Mouse (Mus musculus): Measurements from ENCODE around the gene Smarcb1. TPM values are rescaled to one million over a fixed set of nuclear protein-coding genes. Genes with fewer than 3 reads are reported as not detected.

The Smarcb1 gene
- total and polyA plus RNA-seq, 3 experiments: 76.2 to 96.0 (median 94.9) TPM

GRCm38 (mm10) chr10:75894601-75895000 is 26.8 kb downstream of the Smarcb1 start:
- H3K27me3 ChIP-seq (replicated peaks): no peaks in the 10 kb centered on the region
- H3K4me2 ChIP-seq (ENCODE audit: insufficient read depth, low read depth, poor library complexity, severe bottlenecking): peak overlapping the region; percentile 76
- no peaks in the 10 kb centered on the region for H3K79me2 ChIP-seq (replicated peaks; ENCODE audit: control insufficient read depth, extremely low read depth, insufficient read depth, poor library complexity, severe bottlenecking)
- H3K9ac ChIP-seq (ENCODE audit: insufficient read depth, low read depth): peak overlapping the region; percentile 51
- DNase-seq (ENCODE audit: extremely low read depth): peak; percentile 74
- H3K27ac ChIP-seq (ENCODE audit: insufficient read depth, low read depth): peak overlapping the region; percentile 99
- in situ Hi-C loops (cut with MboI; ENCODE audit: low pct_ligation_motif_present, low pct_unique_long_range_greater_than_20kb, low sequenced_read_pairs): no loop called here
- no peaks in the 10 kb centered on the region for H3K9me3 ChIP-seq (replicated peaks; ENCODE audit: low read length)
- peaks cover 7 to 56% of the 10 kb centered on the region in 2 experiments for H3K36me3 ChIP-seq (replicated peaks in 1 of 2; ENCODE audit: control insufficient read depth in 1 of 2, insufficient read depth in 1 of 2, low read length in 1 of 2)
- peaks cover 33 to 72% of the 10 kb centered on the region in 2 experiments for H3K4me1 ChIP-seq (ENCODE audit: control insufficient read depth in 1 of 2, insufficient read depth in 2 of 2)
- H3K4me3 ChIP-seq (replicated peaks in 1 of 3; ENCODE audit: low read depth in 2 of 3, low read length in 2 of 3, poor library complexity in 1 of 3): peak overlapping the region; percentile 46 to 55 (median 47)
- TF ChIP-seq MAX (IDR thresholded peaks at IDR 0.05; ENCODE audit: low read length): no peak
- peak; percentile 47; the same call in 1 of the 2 replicates for TF ChIP-seq ZMIZ1 (IDR thresholded peaks at IDR 0.05; ENCODE audit: low read depth, low read length)
- no peak for TF ChIP-seq PAX5 (IDR thresholded peaks at IDR 0.05; ENCODE audit: low read length)
- no peak for TF ChIP-seq E2F4 (IDR thresholded peaks at IDR 0.05; ENCODE audit: insufficient replicate concordance, low read depth, low read length)
- TF ChIP-seq IRF4 (IDR thresholded peaks at IDR 0.05; ENCODE audit: low read depth, low read length): peak; percentile 52; the same call in 1 of the 2 replicates
- no peak for TF ChIP-seq KAT2A (IDR thresholded peaks at IDR 0.05; ENCODE audit: insufficient replicate concordance, low read length)
- TF ChIP-seq POLR2AphosphoS2 (IDR thresholded peaks at IDR 0.05; ENCODE audit: low read depth, low read length): no peak
- TF ChIP-seq GABPA (IDR thresholded peaks at IDR 0.05; ENCODE audit: insufficient replicate concordance, low read depth, low read length): no peak
- 0 out of 2 replicates have a peak, but pooled peaks have one; percentile 59 for TF ChIP-seq MAZ (IDR thresholded peaks at IDR 0.05; ENCODE audit: low read depth, low read length)
- no peak for TF ChIP-seq UBTF (IDR thresholded peaks at IDR 0.05; ENCODE audit: low read depth, low read length)
- TF ChIP-seq BHLHE40 (IDR thresholded peaks at IDR 0.05; ENCODE audit: low read depth, low read length): peak; percentile 65
- TF ChIP-seq MAFK (IDR thresholded peaks at IDR 0.05; ENCODE audit: insufficient replicate concordance, low read length): 0 out of 2 replicates have a peak, but pooled peaks have one; percentile 35
- TF ChIP-seq SMC3 (IDR thresholded peaks at IDR 0.05; ENCODE audit: low read depth, low read length): no peak
- peak; percentile 44; the same call in 1 of the 2 replicates for TF ChIP-seq TCF12 (IDR thresholded peaks at IDR 0.05; ENCODE audit: low read depth, low read length)
- peak; percentile 50; the same call in 1 of the 2 replicates for TF ChIP-seq SIN3A (IDR thresholded peaks at IDR 0.05; ENCODE audit: low read length)
- TF ChIP-seq ETS1 (conservative IDR thresholded peaks at IDR 0.05; ENCODE audit: low read depth, low read length): peak; percentile 46
- TF ChIP-seq ELF1 (IDR thresholded peaks at IDR 0.05; ENCODE audit: low read depth, low read length): 0 out of 2 replicates have a peak, but pooled peaks have one; percentile 29
- TF ChIP-seq MXI1 (IDR thresholded peaks at IDR 0.05; ENCODE audit: low read depth, low read length): peak; percentile 10; the same call in 1 of the 2 replicates
- TF ChIP-seq POLR2A (IDR thresholded peaks at IDR 0.05; ENCODE audit: low read depth, low read length): no peak; the same call in 1 of the 2 replicates
- TF ChIP-seq RCOR1 (conservative IDR thresholded peaks at IDR 0.05; ENCODE audit: low read depth, low read length): no peak
- TF ChIP-seq NELFE (IDR thresholded peaks at IDR 0.05; ENCODE audit: low read depth, low read length): no peak
- no peak for TF ChIP-seq MYC (IDR thresholded peaks at IDR 0.05; ENCODE audit: low read depth, low read length)
- TF ChIP-seq EP300 (IDR thresholded peaks at IDR 0.05; ENCODE audit: low read length): peak; percentile 53
- dilution Hi-C loops (cut with MboI; ENCODE audit: extremely low pct_ligation_motif_present, extremely low pct_unique_long_range_greater_than_20kb, low sequenced_read_pairs): no loop called here
